Mouse (Mus musculus): ENCODE data around the gene Glis3. TPM values are rescaled to one million over a fixed set of nuclear protein-coding genes. Genes with fewer than 3 reads are reported as not detected.

Gene Glis3
- total RNA-seq, 2 experiments from 2014 or later: 1.6 TPM

- DNase-seq (ENCODE audit: low spot score): no peak
- intact Hi-C loops (cut with DNase I): no loop called here
These were observed 263.8 kb downstream of the Glis3 start for GRCm38 (mm10) chr19:28416069-28416468.

- intact Hi-C loops (cut with DNase I): no loop called here
- DNase-seq (ENCODE audit: low spot score): no peak
These were observed 271.1 kb downstream of the Glis3 start for GRCm38 (mm10) chr19:28408787-28409186.

- intact Hi-C loops (cut with DNase I): no loop called here
These were observed 276.9 kb downstream of the Glis3 start for GRCm38 (mm10) chr19:28402956-28403355.

GRCm38 (mm10) chr19:28395584-28395861 lies 284.4 kb downstream of the Glis3 start:
- DNase-seq (ENCODE audit: low spot score): no peak
- intact Hi-C loops (cut with DNase I): no loop called here

More at GRCm38 (mm10) chr19:28402956-28403355, 276.9 kb downstream of the Glis3 start:
- DNase-seq (ENCODE audit: low spot score): no peak

GRCm38 (mm10) chr19:28394826-28395583 lies 284.9 kb downstream of the Glis3 start:
- intact Hi-C loops (cut with DNase I): no loop called here
- DNase-seq (ENCODE audit: low spot score): no peak

GRCm38 (mm10) chr19:28393766-28394165 lies 286.1 kb downstream of the Glis3 start:
- intact Hi-C loops (cut with DNase I): no loop called here

GRCm38 (mm10) chr19:28392838-28393237 lies 287.0 kb downstream of the Glis3 start:
- DNase-seq (ENCODE audit: low spot score): no peak
- intact Hi-C loops (cut with DNase I): no loop called here

More at GRCm38 (mm10) chr19:28393766-28394165, 286.1 kb downstream of the Glis3 start:
- no peak for DNase-seq (ENCODE audit: low spot score)

- intact Hi-C loops (cut with DNase I): no loop called here
- DNase-seq (ENCODE audit: low spot score): no peak
These were observed 289.0 kb downstream of the Glis3 start for GRCm38 (mm10) chr19:28390920-28391319.

- intact Hi-C loops (cut with DNase I): no loop called here
- no peak for DNase-seq (ENCODE audit: low spot score)
These were observed 290.7 kb downstream of the Glis3 start for GRCm38 (mm10) chr19:28389146-28389545.

GRCm38 (mm10) chr19:28383425-28383824 lies 296.5 kb downstream of the Glis3 start:
- intact Hi-C loops (cut with DNase I): no loop called here
- no peak for DNase-seq (ENCODE audit: low spot score)

GRCm38 (mm10) chr19:28382168-28382911 lies 297.5 kb downstream of the Glis3 start:
- intact Hi-C loops (cut with DNase I): no loop called here
- no peak for DNase-seq (ENCODE audit: low spot score)

- intact Hi-C loops (cut with DNase I): no loop called here
- no peak for DNase-seq (ENCODE audit: low spot score)
These were observed 298.4 kb downstream of the Glis3 start for GRCm38 (mm10) chr19:28381441-28381840.

GRCm38 (mm10) chr19:28380691-28381262 lies 299.1 kb downstream of the Glis3 start:
- intact Hi-C loops (cut with DNase I): no loop called here
- no peak for DNase-seq (ENCODE audit: low spot score)

- DNase-seq (ENCODE audit: low spot score): no peak
- intact Hi-C loops (cut with DNase I): no loop called here
These were observed 302.0 kb downstream of the Glis3 start for GRCm38 (mm10) chr19:28377788-28378295.

GRCm38 (mm10) chr19:28376401-28376800 lies 303.5 kb downstream of the Glis3 start:
- intact Hi-C loops (cut with DNase I): no loop called here
- DNase-seq (ENCODE audit: low spot score): no peak

- no peak for DNase-seq (ENCODE audit: low spot score)
- intact Hi-C loops (cut with DNase I): no loop called here
These were observed 304.1 kb downstream of the Glis3 start for GRCm38 (mm10) chr19:28375746-28376145.

GRCm38 (mm10) chr19:28374524-28374923 lies 305.4 kb downstream of the Glis3 start:
- no peak for DNase-seq (ENCODE audit: low spot score)
- intact Hi-C loops (cut with DNase I): no loop called here

- intact Hi-C loops (cut with DNase I): no loop called here
- DNase-seq (ENCODE audit: low spot score): no peak
These were observed 311.7 kb downstream of the Glis3 start for GRCm38 (mm10) chr19:28368215-28368614.

GRCm38 (mm10) chr19:28367274-28367673 lies 312.6 kb downstream of the Glis3 start:
- intact Hi-C loops (cut with DNase I): no loop called here

GRCm38 (mm10) chr19:28366766-28367165 lies 313.1 kb downstream of the Glis3 start:
- no peak for DNase-seq (ENCODE audit: low spot score)
- intact Hi-C loops (cut with DNase I): no loop called here

More at GRCm38 (mm10) chr19:28367274-28367673, 312.6 kb downstream of the Glis3 start:
- no peak for DNase-seq (ENCODE audit: low spot score)

- intact Hi-C loops (cut with DNase I): no loop called here
- DNase-seq (ENCODE audit: low spot score): no peak
These were observed 314.0 kb downstream of the Glis3 start for GRCm38 (mm10) chr19:28365897-28366296.

Measured in heart, postnatal 25 days (tissue).